Comparison of ENCODE assay signal across 20 mouse cellular contexts in genomic region chr9:57497236-57497635, GRCm38 (mm10). TPM values are rescaled to one million over a fixed set of nuclear protein-coding genes. Genes with fewer than 3 reads are reported as not detected.
DNase-seq lines count a peak whose midpoint lies in the region; ATAC-seq and TF ChIP-seq lines count a peak whose summit lies in the region.
"Had no signal": no experiment of that assay in that cellular context is flagged by ENCODE, and none has a peak within 500 bp of the region (broad histone marks: within the 10 kb centered on the region; RNA-seq: fewer than 3 reads in every experiment).

No protein-coding gene starts in this region.

- no peak overlapping the region for H3K27ac ChIP-seq in liver, adult 2 months (replicated peaks; ENCODE audit: insufficient read depth, low read depth, low read length)
- no peak overlapping the region for H3K27ac ChIP-seq in liver, embryonic 11.5 days (ENCODE audit: low read depth, low read length)
- no peak overlapping the region for H3K27ac ChIP-seq in stomach, embryonic 16.5 days (ENCODE audit: low read length)
- H3K27ac ChIP-seq: embryonic facial prominence, embryonic 13.5 days; gastrocnemius, adult 2 months; heart, embryonic 13.5 days had no signal

- H3K27me3 ChIP-seq in liver, adult 2 months (ENCODE audit: control insufficient read depth, insufficient read depth, low read length) = peaks cover 4% of the 10 kb centered on the region; the same call in 1 of the 2 replicates
- peaks cover 30% of the 10 kb centered on the region for H3K27me3 ChIP-seq in liver, embryonic 11.5 days (replicated peaks; ENCODE audit: control insufficient read depth, insufficient read depth, low read length)
- peaks cover 19% of the 10 kb centered on the region for H3K27me3 ChIP-seq in stomach, embryonic 16.5 days (ENCODE audit: control insufficient read depth, insufficient read depth, low read length)

- H3K4me1 ChIP-seq in liver, adult 2 months (ENCODE audit: control insufficient read depth, insufficient read depth, low read length) = 0 out of 2 replicates have a peak, but pooled peaks cover 6% of the 10 kb centered on the region
- H3K4me1 ChIP-seq in liver, embryonic 11.5 days (replicated peaks; ENCODE audit: control insufficient read depth, insufficient read depth, low read length) = peaks cover 2% of the 10 kb centered on the region
- H3K4me1 ChIP-seq in stomach, embryonic 16.5 days (ENCODE audit: control insufficient read depth, insufficient read depth, low read length) = peaks cover 3% of the 10 kb centered on the region; the same call in 1 of the 2 replicates

- 8% methylated on average over 5 of the region's 5 CpGs for WGBS in liver, adult 2 months
- 65% methylated on average over 5 of the region's 5 CpGs for WGBS in liver, embryonic 11.5 days
- WGBS in stomach, embryonic 16.5 days = 51% methylated on average over 5 of the region's 5 CpGs

- H3K4me3 ChIP-seq in liver, adult 2 months (ENCODE audit: insufficient read depth, low read depth, low read length) = no peak overlapping the region
- no peak overlapping the region for H3K4me3 ChIP-seq in liver, embryonic 11.5 days (ENCODE audit: low read depth, low read length)
- H3K4me3 ChIP-seq in stomach, embryonic 16.5 days (replicated peaks; ENCODE audit: low read length) = no peak overlapping the region
- H3K4me3 ChIP-seq: embryonic facial prominence, embryonic 13.5 days; forebrain, embryonic 12.5 days; gastrocnemius, adult 2 months; heart, embryonic 13.5 days had no signal

- H3K9me3 ChIP-seq in liver, embryonic 11.5 days (ENCODE audit: control insufficient read depth, low read length) = no peaks in the 10 kb centered on the region
- H3K9me3 ChIP-seq in stomach, embryonic 16.5 days (replicated peaks; ENCODE audit: control insufficient read depth, low read length) = no peaks in the 10 kb centered on the region
- H3K9me3 ChIP-seq: embryonic facial prominence, embryonic 13.5 days; forebrain, embryonic 12.5 days; heart, embryonic 13.5 days had no signal

- DNase-seq in kidney, adult 18-20 months = peak; percentile 23
- no peak for DNase-seq in kidney, postnatal 4 days
- peak; percentile 70 for DNase-seq in liver, adult 2 months (ENCODE audit: extremely low read depth, low read depth, low spot score)
- DNase-seq in liver, embryonic 11.5 days (ENCODE audit: low spot score) = no peak
- DNase-seq in kidney, postnatal 25 days = peak; percentile 30 to 62
- DNase-seq in gastrocnemius, postnatal 14 days = no peak
- DNase-seq in left cerebral cortex, postnatal 36 days (ENCODE audit: low spot score in 2 of 2) = no peak
- DNase-seq: adrenal gland, adult 2 months; adrenal gland, postnatal 25 days; cerebellum, adult 18-20 months; cerebellum, adult 9-11 months; cerebellum, postnatal 36 days; gastrocnemius, adult 2 months; gastrocnemius, postnatal 36 days; heart, adult 11 months; heart, postnatal 4 days had no signal

- no peak overlapping the region for H3K9ac ChIP-seq in liver, adult 2 months (ENCODE audit: low read depth, low read length)
- no peak overlapping the region for H3K9ac ChIP-seq in liver, embryonic 11.5 days (ENCODE audit: low read depth, low read length)
- no peak overlapping the region for H3K9ac ChIP-seq in stomach, embryonic 16.5 days (ENCODE audit: low read length)
- H3K9ac ChIP-seq: embryonic facial prominence, embryonic 13.5 days; forebrain, embryonic 12.5 days; heart, embryonic 13.5 days had no signal

- no peaks in the 10 kb centered on the region for H3K79me2 ChIP-seq in liver, adult 2 months (ENCODE audit: control insufficient read depth, insufficient read depth, low read length)

- intact Hi-C loops in gastrocnemius, postnatal 14 days (cut with DNase I; ENCODE audit: low total_unique reads) = no loop called here
- intact Hi-C loops in left cerebral cortex, postnatal 36 days (cut with DNase I) = no loop called here

- TF ChIP-seq CTCF in liver, adult 2 months (IDR thresholded peaks at IDR 0.05; ENCODE audit: low read depth, low read length) = no peak

- no peak for ATAC-seq in liver, embryonic 11.5 days (replicated peaks; ENCODE audit: low FRiP score)
- ATAC-seq in stomach, embryonic 16.5 days (ENCODE audit: insufficient read depth, low FRiP score) = peak; percentile 68; the same call in 1 of the 2 replicates

- no peak overlapping the region for H3K4me2 ChIP-seq in liver, embryonic 11.5 days
- no peak overlapping the region for H3K4me2 ChIP-seq in stomach, embryonic 16.5 days (ENCODE audit: low read depth, low read length)
- H3K4me2 ChIP-seq: embryonic facial prominence, embryonic 13.5 days; forebrain, embryonic 12.5 days; heart, embryonic 13.5 days had no signal

- no peaks in the 10 kb centered on the region for H3K36me3 ChIP-seq in liver, adult 2 months (ENCODE audit: control insufficient read depth, insufficient read depth, low read length)
- no peaks in the 10 kb centered on the region for H3K36me3 ChIP-seq in liver, embryonic 11.5 days (ENCODE audit: control insufficient read depth, insufficient read depth, low read length)
- H3K36me3 ChIP-seq in stomach, embryonic 16.5 days (ENCODE audit: control insufficient read depth, insufficient read depth, low read length) = no peaks in the 10 kb centered on the region
- H3K36me3 ChIP-seq: embryonic facial prominence, embryonic 13.5 days; forebrain, embryonic 12.5 days; heart, embryonic 13.5 days had no signal

- TF ChIP-seq POLR2A in liver, adult 2 months (IDR thresholded peaks at IDR 0.05; ENCODE audit: extremely low read depth, insufficient read depth, low read length) = no peak

RNA-seq across cellular contexts. Expression of gene Rpp25, which starts 6.6 kb away (rescaled TPM):
- not detected in 2 replicates for total RNA-seq in liver, adult 2 months (2014; rRNA removed)
- not detected in 2 replicates for polyA plus RNA-seq in liver, adult 2 months (2012; rRNA removed)
- polyA plus RNA-seq in liver, embryonic 11.5 days (2014; fragmentation: Nextera tagmentation; extraction: Ambion mirVana) = 2.1 and 3.1 TPM in 2 replicates
- polyA plus RNA-seq in stomach, embryonic 16.5 days (2015; fragmentation: Nextera tagmentation; extraction: Ambion mirVana) = 4.8 and 5.3 TPM in 2 replicates
- not detected for total RNA-seq in gastrocnemius, postnatal 14 days (2021)
- 10 to 100 TPM; 16.4 to 20.3 TPM for total RNA-seq in left cerebral cortex, postnatal 36 days (2021)
- total RNA-seq: gastrocnemius, adult 2 months; gastrocnemius, postnatal 36 days had no signal

RNA-seq across cellular contexts. Expression of gene Cox5a, which starts 23.8 kb away (rescaled TPM):
- total RNA-seq in liver, adult 2 months (2014; rRNA removed) = 299 and 328 TPM in 2 replicates
- 507 and 522 TPM in 2 replicates for polyA plus RNA-seq in liver, adult 2 months (2012; rRNA removed)
- polyA plus RNA-seq in liver, embryonic 11.5 days (2014; fragmentation: Nextera tagmentation; extraction: Ambion mirVana) = 519 and 531 TPM in 2 replicates
- 586 and 601 TPM in 2 replicates for polyA plus RNA-seq in stomach, embryonic 16.5 days (2015; fragmentation: Nextera tagmentation; extraction: Ambion mirVana)
- total RNA-seq in gastrocnemius, postnatal 14 days (2021) = 1,000 to 10,000 TPM; 1,175 to 1,382 TPM
- 100 to 1,000 TPM; 378 to 426 TPM for total RNA-seq in left cerebral cortex, postnatal 36 days (2021)

RNA-seq across cellular contexts. Expression of gene Scamp5, which starts 29.4 kb away (rescaled TPM):
- total RNA-seq in liver, adult 2 months (2014; rRNA removed) = 10.3 and 12.7 TPM in 2 replicates
- polyA plus RNA-seq in liver, adult 2 months (2012; rRNA removed) = 13.7 and 18.2 TPM in 2 replicates
- polyA plus RNA-seq in liver, embryonic 11.5 days (2014; fragmentation: Nextera tagmentation; extraction: Ambion mirVana) = 9.7 and 12.8 TPM in 2 replicates
- polyA plus RNA-seq in stomach, embryonic 16.5 days (2015; fragmentation: Nextera tagmentation; extraction: Ambion mirVana) = 28.5 and 31.0 TPM in 2 replicates
- total RNA-seq in gastrocnemius, postnatal 14 days (2021) = 1 to 10 TPM; 3.6 to 6.4 TPM
- 100 to 1,000 TPM; 381 to 434 TPM for total RNA-seq in left cerebral cortex, postnatal 36 days (2021)

RNA-seq across cellular contexts. Expression of gene Fam219b, which starts 40.1 kb away (rescaled TPM):
- total RNA-seq in liver, adult 2 months (2014; rRNA removed) = 4.4 and 5.4 TPM in 2 replicates
- polyA plus RNA-seq in liver, adult 2 months (2012; rRNA removed) = 6.5 and 6.7 TPM in 2 replicates
- 14.8 and 15.7 TPM in 2 replicates for polyA plus RNA-seq in liver, embryonic 11.5 days (2014; fragmentation: Nextera tagmentation; extraction: Ambion mirVana)
- polyA plus RNA-seq in stomach, embryonic 16.5 days (2015; fragmentation: Nextera tagmentation; extraction: Ambion mirVana) = 17.9 and 19.1 TPM in 2 replicates
- 1 to 10 TPM; 4.5 to 6.1 TPM for total RNA-seq in gastrocnemius, postnatal 14 days (2021)
- 10 to 100 TPM; 17.3 to 21.5 TPM for total RNA-seq in left cerebral cortex, postnatal 36 days (2021)

RNA-seq across cellular contexts. Expression of gene Mpi, which starts 55.3 kb away (rescaled TPM):
- total RNA-seq in liver, adult 2 months (2014; rRNA removed) = 8.9 and 9.4 TPM in 2 replicates
- 12.2 and 14.5 TPM in 2 replicates for polyA plus RNA-seq in liver, adult 2 months (2012; rRNA removed)
- 25.8 and 28.0 TPM in 2 replicates for polyA plus RNA-seq in liver, embryonic 11.5 days (2014; fragmentation: Nextera tagmentation; extraction: Ambion mirVana)
- polyA plus RNA-seq in stomach, embryonic 16.5 days (2015; fragmentation: Nextera tagmentation; extraction: Ambion mirVana) = 45.2 and 49.0 TPM in 2 replicates
- 10 to 100 TPM; 69.8 to 87.0 TPM for total RNA-seq in gastrocnemius, postnatal 14 days (2021)
- 10 to 100 TPM; 63.6 to 66.3 TPM for total RNA-seq in left cerebral cortex, postnatal 36 days (2021)

Comparison
In these comparisons a context has a peak if more than half of its experiments do, and no peak if none do; other contexts are left out.
1. DNase-seq: peak in kidney, adult 18-20 months (single experiment), liver, adult 2 months (single experiment) and kidney, postnatal 25 days (2 of 2); none in kidney, postnatal 4 days (0 of 2), liver, embryonic 11.5 days (single experiment), gastrocnemius, postnatal 14 days (single experiment) and left cerebral cortex, postnatal 36 days (0 of 2).
2. RNA of gene Rpp25, which starts 6.6 kb away (total RNA-seq): 16.4 to 20.3 TPM in left cerebral cortex, postnatal 36 days; not detected in liver, adult 2 months and not detected in gastrocnemius, postnatal 14 days; every median in the first group is over 10 times any median in the second.
3. RNA of gene Scamp5, which starts 29.4 kb away (total RNA-seq): 381 to 434 TPM in left cerebral cortex, postnatal 36 days; 10.3 to 12.7 TPM in liver, adult 2 months and 3.6 to 6.4 TPM in gastrocnemius, postnatal 14 days; every median in the first group is over 10 times any median in the second.